Mouse (Mus musculus) midbrain, postnatal 0 days (tissue): ENCODE data around the gene Fam180a. TPM values are rescaled to one million over a fixed set of nuclear protein-coding genes. Genes with fewer than 3 reads are reported as not detected.
A peak's percentile ranks its signal among the peaks of the same experiment; 100 is the strongest.

Experiments
- ATAC-seq: fragments of 200-750 bp; cut with Nextera tagmentation; 2 replicates; pipeline ENCODE4 v1.8.0; 2017; ENCODE audit warnings: moderate number of reproducible peaks, mild to moderate bottlenecking, moderate TSS enrichment, moderate library complexity; ENCODE audit not compliant: low FRiP score
- DNase-seq: peaks from one replicate; pipeline ENCODE4 v3.0.0-alpha.2; 2015; ENCODE audit warnings: low spot score
- H3K27ac ChIP-seq: fragments of 300-500 bp; sonication (generic); 2 replicates; pipeline ENCODE4 v1.5.1; 2014; ENCODE audit warnings: low read depth, mild to moderate bottlenecking, low read length, mixed read lengths
- H3K27me3 ChIP-seq: fragments of 300-500 bp; sonication (generic); 2 replicates; pipeline ENCODE4 v1.6.1; 2014; ENCODE audit warnings: low read length, control low read depth, mixed read lengths; ENCODE audit not compliant: insufficient read depth
- H3K36me3 ChIP-seq: fragments of 300-500 bp; sonication (generic); 2 replicates; pipeline ENCODE4 v1.6.1; 2014; ENCODE audit warnings: low read length, control low read depth, mixed read lengths; ENCODE audit not compliant: insufficient read depth
- H3K4me1 ChIP-seq: fragments of 300-500 bp; sonication (generic); 2 replicates; pipeline ENCODE4 v1.6.1; 2014; ENCODE audit warnings: mild to moderate bottlenecking, control low read depth, antibody characterized with exemption, low read length, mixed read lengths; ENCODE audit not compliant: insufficient read depth
- H3K4me2 ChIP-seq: fragments of 300-500 bp; sonication (generic); 2 replicates; pipeline ENCODE4 v1.6.1; 2014; ENCODE audit warnings: low read depth, mild to moderate bottlenecking, low read length, mixed read lengths; ENCODE audit not compliant: poor library complexity, severe bottlenecking
- H3K4me3 ChIP-seq: fragments of 300-500 bp; sonication (generic); 2 replicates; pipeline ENCODE4 v1.5.1; 2014; ENCODE audit warnings: low read depth, mild to moderate bottlenecking, low read length, moderate library complexity
- H3K9ac ChIP-seq: fragments of 300-500 bp; sonication (generic); replicated peaks from 2 replicates; pipeline ENCODE4 v1.6.1; 2014; ENCODE audit warnings: mild to moderate bottlenecking, low read length, moderate library complexity, mixed read lengths; ENCODE audit not compliant: poor library complexity, severe bottlenecking
- H3K9me3 ChIP-seq: fragments of 300-500 bp; sonication (generic); 2 replicates; pipeline ENCODE4 v1.6.1; 2016; ENCODE audit warnings: low read length, control low read depth
- CTCF ChIP-seq: IDR thresholded peaks from 2 replicates; pipeline ENCODE4 v1.5.1; 2016; ENCODE audit warnings: antibody characterized with exemption, mild to moderate bottlenecking
- WGBS: fragments of 180-500 bp; shearing (Covaris S2); extraction: QIAGEN DNeasy Blood & Tissue Kit; methylation state at CpG from one replicate; pipeline ENCODE4 v1.1.7; 2014; 5-methylcytosine and 5-hydroxymethylcytosine counted together
- polyA plus RNA-seq: library from polyadenylated mRNA; unstranded; fragments of >200 nt; fragmentation: Nextera tagmentation; extraction: Ambion mirVana; gene quantifications from 2 replicates; pipeline ENCODE4 v1.2.1, GENCODE M21; 2015
- total RNA-seq: library from RNA; depleted of rRNA; stranded (reverse); fragments of >200 nt; gene quantifications from 2 replicates; pipeline ENCODE4 v1.2.3, GENCODE M21; 2014

The Fam180a gene
- total and polyA plus RNA-seq, 2 experiments from 2014 or later: 4.6 to 7.3 TPM

DNA sequence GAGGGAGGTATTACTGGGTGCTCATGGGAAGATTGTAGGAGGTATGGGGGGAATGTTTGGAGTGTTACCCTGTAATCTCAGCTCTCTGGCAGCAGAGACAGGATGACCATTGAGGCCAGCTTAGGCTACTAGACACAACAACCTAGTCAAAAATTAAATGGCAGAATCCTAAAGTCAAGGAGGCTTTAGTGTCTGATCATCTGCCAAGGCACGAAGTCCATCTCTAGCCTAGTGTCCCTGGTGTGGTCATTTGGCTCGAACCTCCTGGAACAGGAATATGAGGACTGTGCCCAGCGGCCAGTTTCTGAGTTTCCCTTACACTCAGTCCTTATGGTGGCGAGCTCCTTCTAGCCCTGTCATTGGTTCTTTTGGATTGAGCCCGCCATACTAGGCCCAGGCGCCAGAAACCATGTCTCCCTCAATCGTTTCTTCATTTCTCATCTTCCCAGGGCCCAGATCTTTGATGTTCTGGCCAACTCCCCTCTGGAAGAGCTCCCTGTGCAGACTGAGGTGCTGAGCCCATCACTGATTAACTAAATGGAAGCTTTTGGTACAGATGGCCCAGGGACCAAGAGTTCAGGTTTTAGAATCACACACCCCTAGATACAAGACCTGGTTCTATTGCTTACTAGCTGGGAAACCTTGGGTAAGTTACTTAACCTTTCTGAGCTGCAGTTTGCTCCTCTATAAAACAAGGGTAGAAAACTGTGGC is 28.3 kb downstream of the Fam180a start:
- Histone ChIP-seq H3K9me3 (no peaks in the 10 kb centered on the region), H3K4me1 (no peaks in the 10 kb centered on the region), H3K27ac (no peak overlapping the region), H3K36me3 (no peaks in the 10 kb centered on the region), H3K4me3 (no peak overlapping the region), H3K4me2 (no peak overlapping the region), H3K9ac (no peak overlapping the region), H3K27me3 (no peaks in the 10 kb centered on the region)
- 91% methylated on average over 7 of the region's 7 CpGs for WGBS
- TF ChIP-seq CTCF: no peak
- ATAC-seq (no peak), DNase-seq (no peak)

GRCm38 (mm10) chr6:35297001-35297400 is 28.9 kb downstream of the Fam180a start:
- 53% methylated on average over 2 of the region's 2 CpGs for WGBS
- Histone ChIP-seq H3K4me3 (no peak overlapping the region), H3K9ac (no peak overlapping the region), H3K4me2 (no peak overlapping the region), H3K27me3 (no peaks in the 10 kb centered on the region), H3K9me3 (no peaks in the 10 kb centered on the region), H3K36me3 (no peaks in the 10 kb centered on the region), H3K27ac (no peak overlapping the region), H3K4me1 (no peaks in the 10 kb centered on the region)
- TF ChIP-seq CTCF: no peak
- ATAC-seq (peak; percentile 44; the same call in 1 of the 2 replicates), DNase-seq (peak; percentile 33)

GRCm38 (mm10) chr6:35294964-35295363 is 31.0 kb downstream of the Fam180a start:
- Histone ChIP-seq H3K9me3 (no peaks in the 10 kb centered on the region), H3K4me1 (no peaks in the 10 kb centered on the region), H3K27ac (no peak overlapping the region), H3K4me2 (no peak overlapping the region), H3K4me3 (no peak overlapping the region), H3K27me3 (no peaks in the 10 kb centered on the region), H3K36me3 (no peaks in the 10 kb centered on the region), H3K9ac (no peak overlapping the region)
- TF ChIP-seq CTCF: no peak
- 72% methylated on average over 2 of the region's 2 CpGs for WGBS
- ATAC-seq (no peak), DNase-seq (peak; percentile 11)

DNA sequence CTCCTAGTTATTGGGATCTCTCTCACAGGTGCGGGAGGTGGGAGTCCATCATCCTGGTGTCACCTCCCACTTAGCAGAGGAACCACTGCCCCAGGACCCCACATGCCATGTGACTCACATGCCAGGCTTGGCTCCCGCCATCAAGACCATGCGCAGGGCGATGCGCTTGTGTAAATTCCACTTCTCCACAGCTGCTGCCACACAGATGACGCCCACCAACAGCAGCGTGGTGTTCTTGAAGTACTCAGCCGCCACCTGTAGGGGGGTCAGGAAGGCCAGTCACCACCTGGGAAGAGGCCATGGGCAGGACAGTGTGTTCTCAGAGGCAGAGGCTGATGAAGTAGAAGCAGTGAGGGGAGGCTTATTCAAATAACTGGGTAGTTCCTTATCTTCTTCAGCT is 36.3 kb downstream of the Fam180a start:
- H3K27me3 ChIP-seq: no peaks in the 10 kb centered on the region
- H3K36me3 ChIP-seq: no peaks in the 10 kb centered on the region
- no peak for DNase-seq
- no peak for ATAC-seq
- no peak overlapping the region for H3K27ac ChIP-seq
- 94% methylated on average over 8 of the region's 8 CpGs for WGBS
- H3K4me1 ChIP-seq: no peaks in the 10 kb centered on the region
- no peak overlapping the region for H3K4me3 ChIP-seq
- no peaks in the 10 kb centered on the region for H3K9me3 ChIP-seq
- H3K9ac ChIP-seq: no peak overlapping the region
- no peak overlapping the region for H3K4me2 ChIP-seq
- TF ChIP-seq CTCF: no peak

- no peaks in the 10 kb centered on the region for H3K36me3 ChIP-seq
- H3K9ac ChIP-seq: no peak overlapping the region
- TF ChIP-seq CTCF: no peak
- no peaks in the 10 kb centered on the region for H3K27me3 ChIP-seq
- no peaks in the 10 kb centered on the region for H3K9me3 ChIP-seq
- H3K4me2 ChIP-seq: no peak overlapping the region
- no peak overlapping the region for H3K4me3 ChIP-seq
- DNase-seq: peak; percentile 27
- peak; percentile 41; the same call in 1 of the 2 replicates for ATAC-seq
- no peaks in the 10 kb centered on the region for H3K4me1 ChIP-seq
- no peak overlapping the region; the same call in 1 of the 2 replicates for H3K27ac ChIP-seq
- 29% methylated on average over 7 of the region's 7 CpGs for WGBS
Measured at GRCm38 (mm10) chr6:35288920-35289319, 37.0 kb downstream of the Fam180a start.

GRCm38 (mm10) chr6:35288114-35288761 is 37.7 kb downstream of the Fam180a start:
- DNase-seq (peak; percentile 74), ATAC-seq (peak; percentile 78; the same call in 1 of the 2 replicates)
- peak; percentile 11; the same call in 1 of the 2 replicates for TF ChIP-seq CTCF
- H3K4me1 ChIP-seq: no peaks in the 10 kb centered on the region
- 58% methylated on average over 11 of the region's 11 CpGs for whole genome bisulfite sequencing
- no peak overlapping the region for H3K4me2 ChIP-seq
- H3K4me3 ChIP-seq: no peak overlapping the region
- H3K9ac ChIP-seq: no peak overlapping the region; the same call in 1 of the 2 replicates
- no peaks in the 10 kb centered on the region for H3K9me3 ChIP-seq
- no peak overlapping the region; the same call in 1 of the 2 replicates for H3K27ac ChIP-seq
- H3K36me3 ChIP-seq: no peaks in the 10 kb centered on the region
- no peaks in the 10 kb centered on the region for H3K27me3 ChIP-seq
